Mouse (Mus musculus): ENCODE results near the gene Pdgfc. TPM values are rescaled to one million over a fixed set of nuclear protein-coding genes. Genes with fewer than 3 reads are reported as not detected.
A peak's percentile ranks its signal among the peaks of the same experiment; 100 is the strongest.

Gene Pdgfc
- 10 to 100 TPM; 10.4 to 11.3 TPM for total RNA-seq (2021)
- long read RNA-seq, experiment 1, transcript Pdgfc-201 (6 exons, 3,521 nt) = major isoform, 5 of 13 reads
- long read RNA-seq, experiment 1, partial matches to known transcripts = 4 of 13 reads
- long read RNA-seq, experiment 1, other reads (novel, unspliced or antisense) = 2 of 13 reads
- long read RNA-seq, experiment 2, transcript Pdgfc-201 (6 exons, 3,521 nt) = major isoform, 5 of 8 reads
- long read RNA-seq, experiment 2, partial matches to known transcripts = 0 of 8 reads
- long read RNA-seq, experiment 2, other reads (novel, unspliced or antisense) = 1 of 8 reads

- peak; percentile 24 for DNase-seq
Observed at GRCm38 (mm10) chr3:81036151-81036553, at the start of gene Pdgfc. Gene Pdgfc, plus strand, starts transcription at chr3:81036416.

GRCm38 (mm10) chr3:81009245-81009644 is 27.0 kb upstream of the Pdgfc start:
- no peak for DNase-seq

GRCm38 (mm10) chr3:81009899-81010298 is 26.3 kb upstream of the Pdgfc start:
- no peak for DNase-seq

GRCm38 (mm10) chr3:81017385-81018051 is 18.7 kb upstream of the Pdgfc start:
- peak; percentile 92 for DNase-seq

GRCm38 (mm10) chr3:81020064-81020463 is 16.2 kb upstream of the Pdgfc start:
- no peak for DNase-seq

GRCm38 (mm10) chr3:81021783-81022182 is 14.4 kb upstream of the Pdgfc start:
- DNase-seq = no peak

GRCm38 (mm10) chr3:81022266-81022665 is 13.9 kb upstream of the Pdgfc start:
- no peak for DNase-seq

GRCm38 (mm10) chr3:81022845-81023244 is 13.4 kb upstream of the Pdgfc start:
- no peak for DNase-seq

- no peak for DNase-seq
Observed at GRCm38 (mm10) chr3:81023568-81023967, 12.6 kb upstream of the Pdgfc start.

GRCm38 (mm10) chr3:81025568-81026213 is 10.5 kb upstream of the Pdgfc start:
- no peak for DNase-seq

- DNase-seq = no peak
Observed at GRCm38 (mm10) chr3:81028361-81028760, 7.9 kb upstream of the Pdgfc start.

- no peak for DNase-seq
Observed at GRCm38 (mm10) chr3:81029321-81029720, 6.9 kb upstream of the Pdgfc start.

GRCm38 (mm10) chr3:81029909-81030308 is 6.3 kb upstream of the Pdgfc start:
- no peak for DNase-seq

- DNase-seq = no peak
Observed at GRCm38 (mm10) chr3:81030311-81030710, 5.9 kb upstream of the Pdgfc start.

GRCm38 (mm10) chr3:81032014-81032413 is 4.2 kb upstream of the Pdgfc start:
- DNase-seq = no peak

- no peak for DNase-seq
Observed at GRCm38 (mm10) chr3:81034336-81035102, 1.7 kb upstream of the Pdgfc start.

- peak; percentile 79 for DNase-seq
Observed at GRCm38 (mm10) chr3:81036554-81037311, 517 bp downstream of the Pdgfc start.

- DNase-seq = peak; percentile 72
Observed at GRCm38 (mm10) chr3:81037312-81037859, 1.2 kb downstream of the Pdgfc start.

GRCm38 (mm10) chr3:81039131-81039653 is 3.0 kb downstream of the Pdgfc start:
- peak; percentile 14 for DNase-seq

GRCm38 (mm10) chr3:81044653-81045343 is 8.6 kb downstream of the Pdgfc start:
- DNase-seq = no peak

Data from adrenal gland, postnatal 10 days (tissue).